Mouse (Mus musculus) layer of hippocampus, adult 11-12 months (tissue): ENCODE results near the gene Tiam1.

Experiments
- DNase-seq: peaks from one replicate; pipeline ENCODE4 v3.0.0; 2022; ENCODE audit warnings: low spot score

The Tiam1 gene

GRCm38 (mm10) chr16:89876079-89876478 is 267.5 kb downstream of the Tiam1 start:
- no peak for DNase-seq

- DNase-seq: no peak
These were observed 269.4 kb downstream of the Tiam1 start for GRCm38 (mm10) chr16:89874012-89874704.

- no peak for DNase-seq
These were observed 271.3 kb downstream of the Tiam1 start for GRCm38 (mm10) chr16:89872011-89872942.

GRCm38 (mm10) chr16:89871382-89871781 is 272.2 kb downstream of the Tiam1 start:
- DNase-seq: peak; percentile 35

GRCm38 (mm10) chr16:89870059-89870458 is 273.5 kb downstream of the Tiam1 start:
- no peak for DNase-seq

- no peak for DNase-seq
These were observed 275.1 kb downstream of the Tiam1 start for GRCm38 (mm10) chr16:89868502-89868901.

- peak; percentile 54 for DNase-seq
These were observed 276.2 kb downstream of the Tiam1 start for GRCm38 (mm10) chr16:89867212-89867829.

- DNase-seq: no peak
These were observed 278.4 kb downstream of the Tiam1 start for GRCm38 (mm10) chr16:89865136-89865535.

GRCm38 (mm10) chr16:89864710-89865109 is 278.9 kb downstream of the Tiam1 start:
- no peak for DNase-seq

GRCm38 (mm10) chr16:89863264-89863663 is 280.3 kb downstream of the Tiam1 start:
- DNase-seq: no peak

- DNase-seq: no peak
These were observed 282.0 kb downstream of the Tiam1 start for GRCm38 (mm10) chr16:89861531-89861930.

- DNase-seq: no peak
These were observed 282.9 kb downstream of the Tiam1 start for GRCm38 (mm10) chr16:89860708-89861107.

- no peak for DNase-seq
These were observed 285.9 kb downstream of the Tiam1 start for GRCm38 (mm10) chr16:89857666-89858065.

- no peak for DNase-seq
These were observed 288.8 kb downstream of the Tiam1 start for GRCm38 (mm10) chr16:89854731-89855130.

- no peak for DNase-seq
These were observed 292.2 kb downstream of the Tiam1 start for GRCm38 (mm10) chr16:89851333-89851732.

- no peak for DNase-seq
These were observed 294.6 kb downstream of the Tiam1 start for GRCm38 (mm10) chr16:89848651-89849597.

GRCm38 (mm10) chr16:89848179-89848578 is 295.4 kb downstream of the Tiam1 start:
- DNase-seq: no peak

GRCm38 (mm10) chr16:89845461-89845860 is 298.1 kb downstream of the Tiam1 start:
- DNase-seq: no peak

- peak; percentile 71 for DNase-seq
These were observed 299.0 kb downstream of the Tiam1 start for GRCm38 (mm10) chr16:89844580-89844979.

- DNase-seq: no peak
These were observed 301.7 kb downstream of the Tiam1 start for GRCm38 (mm10) chr16:89841894-89842293.

GRCm38 (mm10) chr16:89840361-89840760 is 303.2 kb downstream of the Tiam1 start:
- no peak for DNase-seq
